Mouse (Mus musculus) embryonic facial prominence, embryonic 12.5 days (tissue): ENCODE measurements around the gene Mcm6. TPM values are rescaled to one million over a fixed set of nuclear protein-coding genes. Genes with fewer than 3 reads are reported as not detected.

Source experiments
- ATAC-seq: fragments of 200-750 bp; cut with Nextera tagmentation; 2 replicates; pipeline ENCODE4 v1.8.0; 2017; ENCODE audit not compliant: insufficient number of reproducible peaks, insufficient read depth, low FRiP score, low TSS enrichment
- H3K27ac ChIP-seq: fragments of 300-500 bp; sonication (generic); 2 replicates; pipeline ENCODE4 v1.5.1; 2016; ENCODE audit warnings: mild to moderate bottlenecking
- H3K27me3 ChIP-seq: fragments of 300-500 bp; sonication (generic); 2 replicates; pipeline ENCODE4 v1.6.1; 2016; ENCODE audit warnings: mild to moderate bottlenecking, moderate library complexity
- H3K36me3 ChIP-seq: fragments of 300-500 bp; sonication (generic); 2 replicates; pipeline ENCODE4 v1.6.1; 2016; ENCODE audit warnings: mild to moderate bottlenecking
- H3K4me1 ChIP-seq: fragments of 300-500 bp; sonication (generic); 2 replicates; pipeline ENCODE4 v1.6.1; 2016
- H3K4me2 ChIP-seq: fragments of 300-500 bp; sonication (generic); replicated peaks from 2 replicates; pipeline ENCODE4 v1.6.1; 2016; ENCODE audit warnings: mild to moderate bottlenecking, moderate library complexity
- H3K4me3 ChIP-seq: fragments of 300-500 bp; sonication (generic); 2 replicates; pipeline ENCODE4 v1.5.1; 2016; ENCODE audit warnings: mild to moderate bottlenecking
- H3K9ac ChIP-seq: fragments of 300-500 bp; sonication (generic); 2 replicates; pipeline ENCODE4 v1.6.1; 2016; ENCODE audit warnings: mild to moderate bottlenecking, moderate library complexity
- H3K9me3 ChIP-seq: fragments of 300-500 bp; sonication (generic); 2 replicates; pipeline ENCODE4 v1.6.1; 2016; ENCODE audit warnings: mild to moderate bottlenecking, moderate library complexity
- WGBS: fragments of 180-500 bp; shearing (Covaris S2); methylation state at CpG from one replicate; pipeline ENCODE4 v1.1.7; 2016; 5-methylcytosine and 5-hydroxymethylcytosine counted together
- polyA plus RNA-seq: library from polyadenylated mRNA; unstranded; fragments of >200 nt; fragmentation: Nextera tagmentation; extraction: Ambion mirVana; gene quantifications from 2 replicates; pipeline ENCODE4 v1.2.1, GENCODE M21; 2016

Gene Mcm6
- polyA plus RNA-seq, 1 experiment from 2014 or later = 275 TPM

GRCm38 (mm10) chr1:128284157-128284690, 75.2 kb downstream of the Mcm6 start:
- no peak overlapping the region for H3K27ac ChIP-seq
- 88% methylated on average over 8 of the region's 8 CpGs for WGBS
- no peaks in the 10 kb centered on the region for H3K9me3 ChIP-seq
- H3K4me2 ChIP-seq = no peak overlapping the region
- H3K36me3 ChIP-seq = peaks cover 28% of the 10 kb centered on the region
- H3K4me3 ChIP-seq = no peak overlapping the region
- no peaks in the 10 kb centered on the region for H3K4me1 ChIP-seq
- no peak for ATAC-seq
- H3K27me3 ChIP-seq = no peaks in the 10 kb centered on the region
- H3K9ac ChIP-seq = no peak overlapping the region

GRCm38 (mm10) chr1:128282924-128283323, 76.5 kb downstream of the Mcm6 start:
- Histone ChIP-seq H3K27me3 (no peaks in the 10 kb centered on the region), H3K36me3 (peaks cover 37% of the 10 kb centered on the region), H3K9ac (no peak overlapping the region), H3K9me3 (no peaks in the 10 kb centered on the region), H3K4me2 (no peak overlapping the region), H3K4me3 (no peak overlapping the region), H3K4me1 (no peaks in the 10 kb centered on the region), H3K27ac (no peak overlapping the region)
- 88% methylated on average over 3 of the region's 3 CpGs for WGBS
- ATAC-seq = no peak

GRCm38 (mm10) chr1:128281753-128282152, 77.7 kb downstream of the Mcm6 start:
- peaks cover 41% of the 10 kb centered on the region for H3K36me3 ChIP-seq
- no peak for ATAC-seq
- H3K27me3 ChIP-seq = no peaks in the 10 kb centered on the region
- no peak overlapping the region for H3K27ac ChIP-seq
- 96% methylated on average over 3 of the region's 3 CpGs for WGBS
- no peaks in the 10 kb centered on the region for H3K4me1 ChIP-seq
- no peaks in the 10 kb centered on the region for H3K9me3 ChIP-seq
- H3K4me3 ChIP-seq = no peak overlapping the region
- H3K9ac ChIP-seq = no peak overlapping the region
- H3K4me2 ChIP-seq = no peak overlapping the region

Other genes with a start within 250 kb of the Mcm6 start
- gene Ubxn4, start 115.7 kb downstream of the Mcm6 start, polyA plus RNA-seq = 63.1 and 69.5 TPM in 2 replicates
- 0.10 and 0.14 TPM in 2 replicates for gene Lct, start 31.3 kb downstream of the Mcm6 start, polyA plus RNA-seq
- 148 and 164 TPM in 2 replicates for gene Dars, start 57.7 kb upstream of the Mcm6 start, polyA plus RNA-seq
- gene Cxcr4, start 232.6 kb upstream of the Mcm6 start, polyA plus RNA-seq = 4.6 and 4.8 TPM in 2 replicates